Mouse (Mus musculus) kidney, embryonic 15.5 days (tissue): ENCODE data around the gene Best1. TPM values are rescaled to one million over a fixed set of nuclear protein-coding genes. Genes with fewer than 3 reads are reported as not detected.

Experiments used
- polyA plus RNA-seq: library from polyadenylated mRNA; unstranded; fragments of >200 nt; fragmentation: Nextera tagmentation; extraction: Ambion mirVana; gene quantifications from 2 replicates; pipeline ENCODE4 v1.2.1, GENCODE M21; 2015

Best1 gene
- polyA plus RNA-seq, 1 experiment from 2014 or later: 1.4 TPM

Other genes with a start within 250 kb of the Best1 start
- not detected in 2 replicates for gene Scgb2a2, start 154.1 kb downstream of the Best1 start, polyA plus RNA-seq
- gene Incenp, start 102.1 kb downstream of the Best1 start, polyA plus RNA-seq: 105 and 112 TPM in 2 replicates
- 1,594 and 1,598 TPM in 2 replicates for gene Fth1, start 21.0 kb downstream of the Best1 start, polyA plus RNA-seq
- gene Rab3il1, start within 50 bp of the Best1 start, polyA plus RNA-seq: 28.0 and 34.3 TPM in 2 replicates
- 21.5 and 22.3 TPM in 2 replicates for gene Fads3, start 39.9 kb upstream of the Best1 start, polyA plus RNA-seq
- gene Fads2, start 100.1 kb upstream of the Best1 start, polyA plus RNA-seq: 76.5 and 98.4 TPM in 2 replicates
- gene Fads1, start 181.3 kb upstream of the Best1 start, polyA plus RNA-seq: 95.3 and 108 TPM in 2 replicates
- gene Tmem258, start 202.4 kb upstream of the Best1 start, polyA plus RNA-seq: 477 and 511 TPM in 2 replicates
- 109 and 111 TPM in 2 replicates for gene Fen1, start 202.5 kb upstream of the Best1 start, polyA plus RNA-seq
- gene Myrf, start 239.1 kb upstream of the Best1 start, polyA plus RNA-seq: 3.3 and 4.2 TPM in 2 replicates